Mouse (Mus musculus) CH12.LX (cell line): Measurements from ENCODE around the gene Opn4. TPM values are rescaled to one million over a fixed set of nuclear protein-coding genes. Genes with fewer than 3 reads are reported as not detected.

Source experiments
- DNase-seq: peaks from one replicate; pipeline ENCODE4 v3.0.0-alpha.2; 2013; ENCODE audit errors: extremely low read depth
- H3K27ac ChIP-seq: 2 replicates; pipeline ENCODE4 v1.5.1; 2012; ENCODE audit warnings: low read depth, mild to moderate bottlenecking, control low read depth, moderate library complexity; ENCODE audit not compliant: insufficient read depth
- H3K27me3 ChIP-seq: replicated peaks from 2 replicates; pipeline ENCODE3; 2012; ENCODE audit warnings: inconsistent platforms
- H3K36me3 ChIP-seq, 2 experiments: replicated peaks in 1 of 2; 2 replicates each; pipeline versions ENCODE3 to v1.6.1; 2012; ENCODE audit warnings: inconsistent platforms in 1 of 2, low read length in 1 of 2, mild to moderate bottlenecking in 1 of 2, mixed read lengths in 1 of 2, moderate library complexity in 1 of 2; ENCODE audit not compliant: control insufficient read depth in 1 of 2, insufficient read depth in 1 of 2
- H3K4me1 ChIP-seq, 2 experiments: 2 replicates each; pipeline ENCODE4 v1.6.1; 2012; ENCODE audit warnings: inconsistent platforms in 1 of 2, moderate library complexity in 1 of 2; ENCODE audit not compliant: insufficient read depth in 2 of 2, control insufficient read depth in 1 of 2
- H3K4me2 ChIP-seq: 2 replicates; pipeline ENCODE4 v1.6.1; 2012; ENCODE audit warnings: low read depth, mild to moderate bottlenecking, control low read depth; ENCODE audit not compliant: poor library complexity, insufficient read depth, severe bottlenecking
- H3K4me3 ChIP-seq, 3 experiments: fragments of 150-350 bp in 1 of 3; sonication (generic) in 1 of 3; replicated peaks in 1 of 3; 2 replicates each; pipeline versions ENCODE3 to v1.5.1; 2011 to 2012; ENCODE audit warnings: low read depth in 2 of 3, low read length in 2 of 3, mild to moderate bottlenecking in 2 of 3, moderate library complexity in 2 of 3, control low read depth in 1 of 3, improper control_type of control experiment in 1 of 3, inconsistent platforms in 1 of 3, mixed read lengths in 1 of 3; ENCODE audit not compliant: poor library complexity in 1 of 3
- H3K79me2 ChIP-seq: replicated peaks from 2 replicates; pipeline ENCODE4 v1.6.1; 2012; ENCODE audit warnings: mild to moderate bottlenecking, moderate library complexity; ENCODE audit not compliant: control insufficient read depth, poor library complexity, insufficient read depth, severe bottlenecking; ENCODE audit errors: extremely low read depth
- H3K9ac ChIP-seq: 2 replicates; pipeline ENCODE4 v1.6.1; 2012; ENCODE audit warnings: low read depth, mild to moderate bottlenecking, control low read depth, moderate library complexity; ENCODE audit not compliant: insufficient read depth
- H3K9me3 ChIP-seq: replicated peaks from 2 replicates; pipeline ENCODE3; 2012; ENCODE audit warnings: low read length, inconsistent platforms, mixed read lengths
- CHD2 ChIP-seq: IDR thresholded peaks from 2 replicates; pipeline ENCODE4 v1.6.1; 2011; ENCODE audit warnings: low read length, improper control_type of control experiment
- E2F4 ChIP-seq: IDR thresholded peaks from 2 replicates; pipeline ENCODE4 v1.6.1; 2011; ENCODE audit warnings: low read depth, low read length, improper control_type of control experiment; ENCODE audit not compliant: insufficient replicate concordance
- ELF1 ChIP-seq: IDR thresholded peaks from 2 replicates; pipeline ENCODE4 v1.6.1; 2014; ENCODE audit warnings: low read depth, mild to moderate bottlenecking, inconsistent platforms, low read length, improper control_type of control experiment
- EP300 ChIP-seq: IDR thresholded peaks from 2 replicates; pipeline ENCODE4 v1.6.1; 2011; ENCODE audit warnings: low read length, improper control_type of control experiment
- ETS1 ChIP-seq: conservative IDR thresholded peaks from 2 replicates; pipeline ENCODE4 v1.6.1; 2012; ENCODE audit warnings: low read depth, mild to moderate bottlenecking, inconsistent platforms, low read length, improper control_type of control experiment, moderate library complexity
- HCFC1 ChIP-seq: IDR thresholded peaks from 2 replicates; pipeline ENCODE4 v1.6.1; 2012; ENCODE audit warnings: low read depth, mild to moderate bottlenecking, inconsistent platforms, low read length, improper control_type of control experiment
- IRF4 ChIP-seq: IDR thresholded peaks from 2 replicates; pipeline ENCODE4 v1.6.1; 2014; ENCODE audit warnings: low read depth, mild to moderate bottlenecking, inconsistent platforms, low read length, improper control_type of control experiment
- JUN ChIP-seq: IDR thresholded peaks from 2 replicates; pipeline ENCODE4 v1.6.1; 2011; ENCODE audit warnings: low read depth, mild to moderate bottlenecking, low read length, improper control_type of control experiment, moderate library complexity; ENCODE audit not compliant: insufficient read depth
- KAT2A ChIP-seq: IDR thresholded peaks from 2 replicates; pipeline ENCODE4 v1.6.1; 2012; ENCODE audit warnings: low read length, improper control_type of control experiment, inconsistent platforms; ENCODE audit not compliant: insufficient replicate concordance
- MAFK ChIP-seq: IDR thresholded peaks from 2 replicates; pipeline ENCODE4 v1.6.1; 2011; ENCODE audit warnings: low read length, improper control_type of control experiment; ENCODE audit not compliant: insufficient replicate concordance
- MAX ChIP-seq: IDR thresholded peaks from 2 replicates; pipeline ENCODE4 v1.6.1; 2011; ENCODE audit warnings: low read length, improper control_type of control experiment
- MEF2A ChIP-seq: IDR thresholded peaks from 2 replicates; pipeline ENCODE4 v1.6.1; 2014; ENCODE audit warnings: low read depth, mild to moderate bottlenecking, inconsistent platforms, low read length, improper control_type of control experiment, borderline replicate concordance
- NRF1 ChIP-seq: IDR thresholded peaks from 2 replicates; pipeline ENCODE4 v1.6.1; 2014; ENCODE audit warnings: low read depth, mild to moderate bottlenecking, inconsistent platforms, low read length, improper control_type of control experiment, moderate library complexity
- TBP ChIP-seq: conservative IDR thresholded peaks from 2 replicates; pipeline ENCODE4 v1.6.1; 2011; ENCODE audit warnings: low read depth, low read length, improper control_type of control experiment
- UBTF ChIP-seq: IDR thresholded peaks from 2 replicates; pipeline ENCODE4 v1.6.1; 2012; ENCODE audit warnings: low read depth, mild to moderate bottlenecking, inconsistent platforms, low read length, improper control_type of control experiment, moderate library complexity
- USF1 ChIP-seq: IDR thresholded peaks from 2 replicates; pipeline ENCODE4 v1.6.1; 2014; ENCODE audit warnings: low read depth, mild to moderate bottlenecking, inconsistent platforms, low read length, improper control_type of control experiment
- USF2 ChIP-seq: conservative IDR thresholded peaks from 2 replicates; pipeline ENCODE4 v1.6.1; 2011; ENCODE audit warnings: low read depth, low read length, improper control_type of control experiment
- ZKSCAN1 ChIP-seq: IDR thresholded peaks from 2 replicates; pipeline ENCODE4 v1.6.1; 2012; ENCODE audit warnings: low read depth, inconsistent platforms, low read length, improper control_type of control experiment, borderline replicate concordance
- dilution Hi-C: fragments of 300-500 bp; cut with MboI; formaldehyde crosslinking; loops from 2 replicates; pipeline ENCODE4 v1.14.3; 2020; ENCODE audit warnings: low sequenced_read_pairs; ENCODE audit not compliant: extremely low pct_unique_long_range_greater_than_20kb, extremely low pct_ligation_motif_present
- in situ Hi-C: fragments of 300-500 bp; cut with MboI; formaldehyde crosslinking; loops from 3 replicates; pipeline ENCODE4 v1.14.3; 2019; ENCODE audit warnings: low sequenced_read_pairs, low pct_ligation_motif_present, low pct_unique_long_range_greater_than_20kb, mixed read lengths
- polyA plus RNA-seq: library from polyadenylated mRNA; unstranded; fragments of >175 nt; gene quantifications from 2 replicates; pipeline ENCODE4 v1.2.1, GENCODE M21; 2012; ENCODE audit warnings: low read depth; ENCODE audit not compliant: insufficient read length
- total RNA-seq, 2 experiments: library from RNA; depleted of rRNA; stranded (reverse); fragments of 300-350 nt in 1 of 2; fragments of >200 nt in 1 of 2; gene quantifications; 2 replicates each; pipeline ENCODE4 v1.2.3; 2012 to 2014

Gene Opn4
- total and polyA plus RNA-seq, 3 experiments, result not detected

- in situ Hi-C loops (no loop called here), dilution Hi-C loops (no loop called here)
- no peak overlapping the region for H3K27ac ChIP-seq
- TF ChIP-seq ELF1, result no peak
- no peak for TF ChIP-seq NRF1
- TF ChIP-seq UBTF, result no peak
- no peak for TF ChIP-seq MAFK
- TF ChIP-seq USF1, result no peak
- TF ChIP-seq EP300, result no peak
- TF ChIP-seq HCFC1, result no peak
- TF ChIP-seq USF2, result no peak
- TF ChIP-seq CHD2, result no peak
- no peak for TF ChIP-seq JUN
- TF ChIP-seq TBP, result no peak
- no peak for TF ChIP-seq ZKSCAN1
- no peak for TF ChIP-seq MEF2A
- TF ChIP-seq, all 38 proteins: peak for 0
- peaks cover 15% of the 10 kb centered on the region for H3K27me3 ChIP-seq
- no peak for DNase-seq
- H3K4me3 ChIP-seq, result no peak overlapping the region
- H3K4me1 ChIP-seq, result peaks cover 0 to 2% of the 10 kb centered on the region in 2 experiments; a peak in 1 of 4 replicates
- no peak overlapping the region for H3K9ac ChIP-seq
- H3K36me3 ChIP-seq, result no peaks in the 10 kb centered on the region
- H3K79me2 ChIP-seq, result no peaks in the 10 kb centered on the region
- no peak overlapping the region for H3K4me2 ChIP-seq
- H3K9me3 ChIP-seq, result peaks cover 6% of the 10 kb centered on the region
Observed at GRCm38 (mm10) chr14:34590743-34591675, 8.9 kb downstream of the Opn4 start.

- no peaks in the 10 kb centered on the region for H3K36me3 ChIP-seq
- H3K27ac ChIP-seq, result no peak overlapping the region
- no peak overlapping the region for H3K4me3 ChIP-seq
- DNase-seq, result no peak
- H3K9ac ChIP-seq, result no peak overlapping the region
- H3K4me1 ChIP-seq, result peaks cover 0 to 2% of the 10 kb centered on the region in 2 experiments; a peak in 1 of 4 replicates
- peaks cover 8% of the 10 kb centered on the region for H3K27me3 ChIP-seq
- dilution Hi-C loops, result no loop called here
- H3K9me3 ChIP-seq, result peaks cover 6% of the 10 kb centered on the region
- no peak for TF ChIP-seq JUN
- no peak for TF ChIP-seq KAT2A
- TF ChIP-seq IRF4, result no peak
- no peak for TF ChIP-seq ETS1
- TF ChIP-seq MAX, result no peak
- no peak for TF ChIP-seq E2F4
- no peak for TF ChIP-seq NRF1
- no peak for TF ChIP-seq EP300
- H3K4me2 ChIP-seq, result no peak overlapping the region
- H3K79me2 ChIP-seq, result no peaks in the 10 kb centered on the region
- in situ Hi-C loops, result no loop called here
Observed at GRCm38 (mm10) chr14:34590017-34590570, 9.8 kb downstream of the Opn4 start.
